Mouse (Mus musculus) E14TG2a.4 (cell line): ENCODE measurements around the gene Mphosph10.

Experiments
- CTCF ChIP-seq: conservative IDR thresholded peaks from 2 replicates; pipeline ENCODE4 v1.5.1; 2014; ENCODE audit warnings: low read length
- NANOG ChIP-seq: IDR thresholded peaks from 2 replicates; pipeline ENCODE4 v1.6.1; 2014; ENCODE audit warnings: borderline replicate concordance, low read length, mixed read lengths
- POU5F1 ChIP-seq: IDR thresholded peaks from 2 replicates; pipeline ENCODE4 v1.6.1; 2014; ENCODE audit warnings: low read length, borderline replicate concordance

DNA sequence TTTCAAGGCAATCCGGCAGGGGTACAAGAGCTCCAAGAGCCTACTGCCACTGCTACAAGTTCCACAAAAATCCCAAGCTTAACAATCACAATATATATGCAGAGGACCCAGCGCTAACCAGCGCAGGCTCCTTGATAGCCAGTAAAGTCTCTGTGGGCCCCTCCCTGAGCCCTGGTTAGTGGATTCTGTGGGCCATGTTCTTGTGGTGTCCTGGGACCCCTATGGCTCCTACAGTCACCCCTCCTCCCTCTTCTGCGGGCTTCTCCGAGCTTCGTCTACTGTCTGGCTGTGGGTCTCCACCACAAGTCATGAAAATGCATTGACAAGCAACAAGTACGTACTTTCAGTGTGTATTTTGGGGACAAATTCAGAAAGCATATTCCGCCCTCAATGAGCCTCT is 589 bp downstream of the Mphosph10 start:
- no peak for TF ChIP-seq CTCF
- no peak for TF ChIP-seq POU5F1
- TF ChIP-seq NANOG = no peak
